ENCODE assay signal across 25 mouse cellular contexts in the genomic region with DNA sequence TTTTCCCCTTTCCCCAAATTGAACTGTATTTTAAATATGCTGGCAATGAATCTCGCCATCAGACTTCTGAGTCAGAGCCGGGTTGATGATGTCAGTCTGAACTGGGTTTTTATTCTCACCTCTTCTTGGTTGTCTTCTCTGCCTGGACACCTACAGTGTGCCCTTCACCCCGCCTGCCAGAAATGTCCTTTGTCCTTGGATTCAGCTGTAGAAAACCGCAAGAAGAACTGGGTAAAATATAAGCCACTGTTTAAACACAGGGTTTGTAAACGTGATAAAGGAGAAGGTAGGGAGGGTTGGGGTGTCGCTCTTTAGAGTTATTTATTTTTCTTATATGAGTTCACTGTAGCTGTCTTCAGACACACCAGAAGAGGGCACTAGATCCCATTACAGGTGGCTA. TPM values are rescaled to one million over a fixed set of nuclear protein-coding genes. Genes with fewer than 3 reads are reported as not detected.
"Had no signal": no experiment of that assay in that cellular context is flagged by ENCODE, and none has a peak within 500 bp of the region (broad histone marks: within the 10 kb centered on the region; RNA-seq: fewer than 3 reads in every experiment).

No protein-coding gene starts in this region.

- H3K27ac ChIP-seq: hindbrain, postnatal 0 days; left cerebral cortex, adult 2 months; liver, embryonic 14.5 days; lung, embryonic 15.5 days had no signal

- ATAC-seq: hindbrain, postnatal 0 days; inflammation-experienced regulatory T-cells, adult 6 months had no signal

- H3K4me2 ChIP-seq: liver, embryonic 11.5 days; lung, embryonic 15.5 days; midbrain, embryonic 11.5 days had no signal

- H3K9me3 ChIP-seq: lung, embryonic 15.5 days had no signal

- H3K36me3 ChIP-seq: lung, embryonic 15.5 days had no signal

- DNase-seq: kidney, adult 18-20 months; kidney, adult 9 months; kidney, postnatal 14 days; kidney, postnatal 4 days; layer of hippocampus, adult 9-11 months; layer of hippocampus, postnatal 36 days; lung, adult 18-20 months; lung, postnatal 10 days; lung, postnatal 36 days; midbrain, embryonic 14.5 days; right cerebral cortex, postnatal 4 days; thymus, postnatal 25 days had no signal

- H3K27me3 ChIP-seq: lung, embryonic 15.5 days had no signal

- H3K4me3 ChIP-seq: left cerebral cortex, adult 2 months; lung, embryonic 15.5 days had no signal

- H3K9ac ChIP-seq: liver, embryonic 14.5 days; lung, embryonic 15.5 days had no signal

- H3K4me1 ChIP-seq: lung, embryonic 15.5 days had no signal

RNA-seq across cellular contexts. Expression of a gene that starts 9.3 kb away (rescaled TPM):
- polyA plus RNA-seq: inflammation-experienced regulatory T-cells, adult 6 months; limb, embryonic 11.5 days; liver, embryonic 14.5 days; midbrain, embryonic 11.5 days; midbrain, embryonic 14.5 days; thymus, postnatal 0 days had no signal

RNA-seq across cellular contexts. Expression of a gene that starts 59.2 kb away (rescaled TPM):
- polyA plus RNA-seq: hindbrain, postnatal 0 days; kidney, embryonic 16.5 days; limb, embryonic 11.5 days; liver, embryonic 11.5 days; liver, embryonic 14.5 days; midbrain, embryonic 11.5 days; midbrain, embryonic 14.5 days; neural tube, embryonic 11.5 days; neural tube, embryonic 14.5 days; urinary bladder, adult 2 months had no signal
